Mouse (Mus musculus) embryonic facial prominence, embryonic 10.5 days (tissue): ENCODE results near the gene Adnp. TPM values are rescaled to one million over a fixed set of nuclear protein-coding genes. Genes with fewer than 3 reads are reported as not detected.

Experiments
- DNase-seq: peaks from one replicate; pipeline ENCODE4 v3.0.0-alpha.2; 2017; ENCODE audit warnings: low spot score
- H3K27ac ChIP-seq: fragments of 300-500 bp; sonication (generic); replicated peaks from 2 replicates; pipeline ENCODE4 v1.5.1; 2016; ENCODE audit warnings: mild to moderate bottlenecking
- H3K27me3 ChIP-seq: fragments of 300-500 bp; sonication (generic); replicated peaks from 2 replicates; pipeline ENCODE4 v1.6.1; 2016; ENCODE audit warnings: low read depth, mild to moderate bottlenecking; ENCODE audit not compliant: poor library complexity, severe bottlenecking
- H3K36me3 ChIP-seq: fragments of 300-500 bp; sonication (generic); replicated peaks from 2 replicates; pipeline ENCODE4 v1.6.1; 2016; ENCODE audit warnings: mild to moderate bottlenecking, moderate library complexity
- H3K4me1 ChIP-seq: fragments of 300-500 bp; sonication (generic); 2 replicates; pipeline ENCODE4 v1.6.1; 2016
- H3K4me3 ChIP-seq: fragments of 300-500 bp; sonication (generic); 2 replicates; pipeline ENCODE4 v1.5.1; 2016; ENCODE audit warnings: mild to moderate bottlenecking, moderate library complexity
- H3K9me3 ChIP-seq: fragments of 300-500 bp; sonication (generic); 2 replicates; pipeline ENCODE4 v1.6.1; 2016; ENCODE audit warnings: mild to moderate bottlenecking
- WGBS: fragments of 180-500 bp; shearing (Covaris S2); methylation state at CpG from one replicate; pipeline ENCODE4 v1.1.7; 2016; 5-methylcytosine and 5-hydroxymethylcytosine counted together
- polyA plus RNA-seq: library from polyadenylated mRNA; unstranded; fragments of >200 nt; fragmentation: Nextera tagmentation; extraction: Ambion mirVana; gene quantifications from 2 replicates; pipeline ENCODE4 v1.2.1, GENCODE M21; 2016

Adnp gene
- polyA plus RNA-seq, result 3.4 and 3.5 TPM in 2 replicates

DNA sequence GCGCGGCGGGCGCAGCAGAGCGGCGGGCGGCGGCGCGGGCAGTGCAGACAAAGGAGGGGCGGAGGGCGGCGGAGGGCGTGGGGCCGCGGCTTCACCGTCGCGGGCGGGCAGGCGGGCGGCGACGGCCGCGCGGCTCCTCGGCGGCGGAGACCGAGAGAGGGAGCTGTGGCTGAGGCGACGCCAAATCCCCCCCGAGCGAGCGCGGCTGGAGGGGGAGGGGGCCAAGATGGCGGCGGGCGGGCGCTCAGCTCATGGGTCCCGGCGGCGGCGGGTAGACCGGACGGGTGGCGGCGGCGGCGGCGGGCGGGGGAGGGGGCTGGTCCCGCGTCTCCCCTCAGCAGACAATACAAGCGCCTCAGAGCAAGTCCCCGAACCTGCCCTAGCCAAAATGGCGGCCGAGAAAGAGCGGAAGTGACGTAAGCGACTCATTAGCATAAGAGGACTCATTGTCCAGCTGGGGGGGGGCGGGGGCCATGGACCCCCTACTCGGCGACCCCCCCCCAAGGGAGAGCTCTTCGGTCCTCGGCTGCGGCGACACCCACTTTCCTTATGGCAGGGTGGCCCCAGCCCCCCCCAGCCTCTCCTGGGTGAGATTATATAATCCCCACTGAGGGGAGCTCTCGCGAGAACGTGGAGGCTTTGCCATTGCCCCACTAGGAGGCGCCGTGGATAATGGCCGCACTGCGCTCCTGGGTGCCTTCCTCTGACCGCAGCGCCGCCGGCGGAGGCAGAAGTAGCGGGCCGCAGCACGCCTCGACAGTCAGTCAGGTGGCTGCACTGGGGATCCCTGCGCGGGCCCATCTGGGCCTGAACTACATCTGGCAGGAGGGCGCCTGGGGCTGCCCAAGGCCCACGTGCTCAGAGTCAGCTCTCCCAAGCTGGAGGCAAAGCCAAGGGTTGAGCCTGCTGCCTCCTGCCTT lies at the start of gene Adnp:
TSS of gene Adnp (minus strand) at position 388 of the 920 bp plus-strand sequence.
- H3K27me3 ChIP-seq, result no peaks in the 10 kb centered on the region
- peak within 1 kb of the TSS; percentile 100 for H3K27ac ChIP-seq
- peak within 1 kb of the TSS; percentile 99 for H3K4me3 ChIP-seq
- peak; percentile 98 for DNase-seq
- no peaks in the 10 kb centered on the region for H3K9me3 ChIP-seq
- H3K36me3 ChIP-seq, result peaks cover 76% of the 10 kb centered on the region
- 2% methylated on average over 62 of the region's 89 CpGs for WGBS
- peaks cover 23% of the 10 kb centered on the region for H3K4me1 ChIP-seq

DNA sequence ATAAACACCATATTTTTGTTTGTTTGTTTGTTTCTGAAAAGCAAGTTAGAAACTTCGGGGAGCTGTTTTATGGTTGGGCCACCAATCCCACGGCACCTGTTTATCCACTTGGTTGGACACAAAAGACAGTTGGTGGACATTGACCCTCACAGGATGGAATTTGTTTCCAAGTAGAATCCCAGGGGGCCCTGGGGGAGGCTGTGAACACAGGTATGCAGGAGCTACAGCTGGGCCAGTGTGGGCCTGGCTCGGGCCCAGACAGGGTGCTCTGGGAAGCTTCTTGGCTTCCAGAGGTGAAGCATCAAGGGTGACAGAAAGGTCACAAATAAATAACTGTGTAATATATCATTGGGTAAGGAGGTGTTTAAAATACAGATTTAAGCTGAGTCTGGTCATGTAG lies 49.6 kb upstream of the Adnp start:
- Histone ChIP-seq H3K4me3 (no peak overlapping the region), H3K9me3 (no peaks in the 10 kb centered on the region), H3K4me1 (peaks cover 16% of the 10 kb centered on the region), H3K36me3 (no peaks in the 10 kb centered on the region), H3K27me3 (peaks cover 8% of the 10 kb centered on the region), H3K27ac (no peak overlapping the region)
- 89% methylated on average over 3 of the region's 3 CpGs for WGBS
- no peak for DNase-seq

GRCm38 (mm10) chr2:168253822-168254221 lies 46.9 kb upstream of the Adnp start:
- H3K4me3 ChIP-seq, result no peak overlapping the region
- H3K27ac ChIP-seq, result no peak overlapping the region
- WGBS, result 72% methylated on average over 7 of the region's 7 CpGs
- H3K36me3 ChIP-seq, result no peaks in the 10 kb centered on the region
- H3K4me1 ChIP-seq, result peaks cover 13% of the 10 kb centered on the region
- no peaks in the 10 kb centered on the region for H3K9me3 ChIP-seq
- DNase-seq, result no peak
- no peaks in the 10 kb centered on the region; the same call in 1 of the 2 replicates for H3K27me3 ChIP-seq

DNA sequence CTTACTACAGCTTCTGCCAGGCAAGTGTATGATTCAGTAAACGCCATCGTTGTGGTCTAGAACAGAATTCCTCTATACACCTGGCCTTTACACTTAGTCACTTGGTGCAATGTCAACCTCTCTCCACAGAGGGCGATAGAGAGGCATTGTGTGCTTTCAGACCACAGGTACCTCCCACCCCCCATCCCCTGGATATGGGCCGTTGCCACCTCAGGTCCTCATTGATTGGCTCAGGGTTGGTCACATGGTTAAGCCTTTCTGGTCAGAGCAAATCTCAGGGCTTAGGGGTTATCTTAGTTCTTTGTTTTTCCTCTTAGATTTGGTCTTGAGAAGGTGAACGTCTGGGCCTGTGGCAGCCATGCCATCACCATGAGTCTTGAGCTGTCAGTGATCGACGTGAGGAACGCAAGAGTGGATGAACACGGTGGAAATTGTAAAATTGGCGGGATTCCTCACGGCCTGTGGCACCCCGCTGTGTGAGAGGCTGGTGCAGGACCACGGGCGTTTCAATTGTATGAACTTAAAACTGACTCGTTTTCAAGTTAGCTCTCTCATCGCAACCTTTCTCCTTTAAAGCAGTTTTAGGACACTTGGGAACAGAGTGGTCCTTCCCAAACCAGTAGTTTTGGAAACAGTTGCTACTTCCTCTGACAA lies 45.9 kb upstream of the Adnp start:
- DNase-seq, result peak; percentile 81
- Histone ChIP-seq H3K27ac (peak overlapping the region; percentile 51), H3K27me3 (no peaks in the 10 kb centered on the region; the same call in 1 of the 2 replicates), H3K4me1 (peaks cover 13% of the 10 kb centered on the region), H3K9me3 (no peaks in the 10 kb centered on the region), H3K36me3 (no peaks in the 10 kb centered on the region), H3K4me3 (peak overlapping the region; percentile 37)
- WGBS, result 14% methylated on average over 16 of the region's 16 CpGs

DNA sequence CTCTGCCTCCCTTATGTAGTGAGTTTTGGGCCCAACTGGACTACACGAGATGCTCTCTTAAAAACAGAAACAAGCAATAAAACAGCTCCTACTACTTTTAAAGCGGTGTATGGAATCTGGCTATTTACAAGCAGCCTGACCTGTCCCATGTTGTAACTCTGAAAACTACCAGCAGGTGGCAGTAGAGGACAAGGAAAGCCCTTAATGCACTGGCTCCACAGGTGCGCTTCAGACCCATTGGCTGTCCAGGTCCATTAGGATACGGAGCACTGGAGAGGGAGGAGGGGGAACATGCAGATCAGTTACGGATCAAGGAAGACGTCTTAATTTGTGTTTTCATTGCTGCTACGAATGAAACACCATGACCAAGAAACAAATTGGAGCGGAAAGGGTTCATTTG lies 43.4 kb upstream of the Adnp start:
- WGBS, result 15% methylated on average over 8 of the region's 8 CpGs
- peaks cover under 1% of the 10 kb centered on the region; the same call in 1 of the 2 replicates for H3K27me3 ChIP-seq
- peak; percentile 82 for DNase-seq
- no peak overlapping the region for H3K27ac ChIP-seq
- no peak overlapping the region for H3K4me3 ChIP-seq
- no peaks in the 10 kb centered on the region for H3K9me3 ChIP-seq
- no peaks in the 10 kb centered on the region for H3K36me3 ChIP-seq
- H3K4me1 ChIP-seq, result peaks cover 16% of the 10 kb centered on the region

DNA sequence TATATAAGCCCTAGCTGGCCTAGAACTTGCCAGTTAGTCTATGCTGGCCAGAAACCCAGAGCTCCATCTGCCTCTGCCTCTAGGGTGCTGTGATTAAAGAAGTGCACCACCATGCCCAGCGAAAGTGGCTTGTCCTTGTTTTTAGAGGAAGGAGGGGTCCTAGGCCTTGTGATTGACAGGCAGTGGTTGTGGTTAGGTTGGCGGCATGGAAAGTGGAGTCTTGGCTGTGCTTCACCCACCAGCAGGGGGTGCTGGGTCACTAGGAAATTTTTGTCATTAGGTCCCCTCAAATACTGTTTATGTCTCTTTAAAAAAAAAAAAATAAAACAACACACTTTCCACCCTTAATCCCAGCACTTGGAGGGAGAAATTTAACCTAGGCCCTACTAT lies 41.9 kb upstream of the Adnp start:
- peaks cover 4% of the 10 kb centered on the region; the same call in 1 of the 2 replicates for H3K27me3 ChIP-seq
- no peak overlapping the region for H3K4me3 ChIP-seq
- no peak overlapping the region for H3K27ac ChIP-seq
- no peaks in the 10 kb centered on the region for H3K9me3 ChIP-seq
- DNase-seq, result peak; percentile 57
- 20% methylated on average over 2 of the region's 2 CpGs for WGBS
- H3K4me1 ChIP-seq, result peaks cover 13% of the 10 kb centered on the region
- H3K36me3 ChIP-seq, result no peaks in the 10 kb centered on the region

GRCm38 (mm10) chr2:168248167-168248855 lies 41.4 kb upstream of the Adnp start:
- Histone ChIP-seq H3K36me3 (no peaks in the 10 kb centered on the region), H3K27ac (no peak overlapping the region), H3K27me3 (peaks cover 4% of the 10 kb centered on the region; the same call in 1 of the 2 replicates), H3K4me3 (no peak overlapping the region), H3K4me1 (peaks cover 9% of the 10 kb centered on the region), H3K9me3 (no peaks in the 10 kb centered on the region)
- no peak for DNase-seq
- WGBS, result 77% methylated on average over 8 of the region's 8 CpGs

- 36% methylated on average over 8 of the region's 8 CpGs for WGBS
- DNase-seq, result no peak
- H3K27me3 ChIP-seq, result 0 out of 2 replicates have a peak, but pooled peaks cover 4% of the 10 kb centered on the region
Observed at GRCm38 (mm10) chr2:168245571-168245970, 38.7 kb upstream of the Adnp start.

DNA sequence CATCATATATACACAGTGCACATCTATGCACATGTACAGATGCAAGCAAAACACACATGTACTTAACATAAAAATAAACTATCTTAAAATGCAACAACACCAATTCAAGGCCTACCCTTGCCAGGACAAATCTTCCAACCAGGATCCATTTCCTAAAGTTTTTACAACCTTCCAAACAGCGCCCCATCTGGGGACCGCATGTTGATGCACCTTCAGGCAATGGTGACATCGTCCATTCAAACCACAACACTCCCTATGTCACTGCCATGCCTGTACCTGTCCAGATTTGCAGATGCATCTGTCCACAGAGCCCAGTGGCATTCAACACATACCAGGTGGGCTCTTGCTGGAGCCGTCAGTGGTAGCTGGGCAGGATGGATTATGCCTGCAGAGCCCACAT lies 36.4 kb upstream of the Adnp start:
- 78% methylated on average over 4 of the region's 4 CpGs for WGBS
- Histone ChIP-seq H3K4me1 (peaks cover 5% of the 10 kb centered on the region; the same call in 1 of the 2 replicates), H3K27me3 (0 out of 2 replicates have a peak, but pooled peaks cover 4% of the 10 kb centered on the region)

More at GRCm38 (mm10) chr2:168245571-168245970, 38.7 kb upstream of the Adnp start:
- Histone ChIP-seq H3K4me3 (no peak overlapping the region), H3K4me1 (peaks cover 5% of the 10 kb centered on the region; the same call in 1 of the 2 replicates), H3K9me3 (no peaks in the 10 kb centered on the region), H3K27ac (no peak overlapping the region), H3K36me3 (no peaks in the 10 kb centered on the region)

GRCm38 (mm10) chr2:168242841-168243240 lies 35.9 kb upstream of the Adnp start:
- DNase-seq, result no peak
- Histone ChIP-seq H3K9me3 (0 out of 2 replicates have a peak, but pooled peaks cover 3% of the 10 kb centered on the region), H3K4me3 (no peak overlapping the region), H3K36me3 (no peaks in the 10 kb centered on the region), H3K27ac (no peak overlapping the region), H3K4me1 (peaks cover 5% of the 10 kb centered on the region; the same call in 1 of the 2 replicates), H3K27me3 (0 out of 2 replicates have a peak, but pooled peaks cover 4% of the 10 kb centered on the region)

More for the DNA sequence above, 36.4 kb upstream of the Adnp start:
- no peak overlapping the region for H3K27ac ChIP-seq
- H3K4me3 ChIP-seq, result no peak overlapping the region
- 0 out of 2 replicates have a peak, but pooled peaks cover 3% of the 10 kb centered on the region for H3K9me3 ChIP-seq
- DNase-seq, result no peak
- no peaks in the 10 kb centered on the region for H3K36me3 ChIP-seq

DNA sequence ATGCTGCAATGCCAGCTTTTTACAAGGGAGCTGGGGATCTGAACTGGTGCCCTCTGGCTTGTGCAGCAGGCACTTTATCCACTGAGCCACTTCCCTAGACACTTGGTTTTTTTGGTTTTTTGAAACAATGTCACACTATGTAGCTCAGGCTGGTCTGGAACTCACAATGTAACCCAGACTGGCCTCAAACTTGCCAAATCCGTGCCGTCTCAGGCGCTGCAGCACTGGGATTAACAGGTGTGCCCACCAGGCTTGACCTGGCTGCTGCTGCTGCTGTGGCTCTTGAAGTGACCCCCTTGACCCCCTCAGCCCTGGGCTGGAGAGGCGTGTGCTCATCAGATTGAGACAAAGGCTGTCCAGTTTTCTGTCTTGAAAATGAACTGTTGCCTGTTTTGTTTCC lies 31.4 kb upstream of the Adnp start:
- Histone ChIP-seq H3K9me3 (peaks cover 7% of the 10 kb centered on the region; the same call in 1 of the 2 replicates), H3K27ac (no peak overlapping the region), H3K27me3 (no peaks in the 10 kb centered on the region), H3K4me3 (no peak overlapping the region), H3K4me1 (no peaks in the 10 kb centered on the region), H3K36me3 (peaks cover 19% of the 10 kb centered on the region)
- DNase-seq, result no peak
- WGBS, result 87% methylated on average over 4 of the region's 4 CpGs

DNA sequence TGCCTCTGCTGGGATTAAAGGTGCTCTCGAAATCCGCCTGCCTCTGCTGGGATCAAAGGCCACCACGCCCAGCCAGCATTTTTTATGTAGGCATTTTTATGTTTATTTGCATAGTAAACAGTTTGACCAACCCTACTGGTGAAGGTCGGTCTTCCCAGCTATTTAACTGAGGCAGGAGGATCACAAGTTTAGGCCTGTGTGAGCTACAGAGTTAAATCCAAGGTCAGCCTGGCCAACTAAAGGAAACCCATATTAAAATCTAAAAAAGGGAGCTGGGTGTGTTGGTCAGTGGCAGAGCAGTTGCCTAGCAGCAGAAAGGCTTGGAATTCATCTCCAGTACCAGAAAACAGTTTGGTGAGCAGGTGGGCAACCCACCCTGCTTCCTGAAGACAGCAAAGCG lies 26.4 kb upstream of the Adnp start:
- peaks cover 38% of the 10 kb centered on the region for H3K36me3 ChIP-seq
- H3K4me1 ChIP-seq, result peaks cover 27% of the 10 kb centered on the region
- H3K4me3 ChIP-seq, result no peak overlapping the region
- no peak for DNase-seq
- WGBS, result 91% methylated on average over 5 of the region's 5 CpGs
- no peak overlapping the region for H3K27ac ChIP-seq
- H3K27me3 ChIP-seq, result no peaks in the 10 kb centered on the region
- H3K9me3 ChIP-seq, result peaks cover 4% of the 10 kb centered on the region; the same call in 1 of the 2 replicates
